Mouse (Mus musculus) gonadal fat pad, adult 2 months (tissue): ENCODE data around the gene Ccnl2. TPM values are rescaled to one million over a fixed set of nuclear protein-coding genes. Genes with fewer than 3 reads are reported as not detected.

Experiments used
- DNase-seq: peaks from one replicate; pipeline ENCODE4 v3.0.0-alpha.2; 2012; ENCODE audit warnings: low read depth
- polyA plus RNA-seq: library from polyadenylated mRNA; depleted of rRNA; stranded (reverse); fragments of >200 nt; gene quantifications from 2 replicates; pipeline ENCODE4 v1.2.3, GENCODE M21; 2012; rRNA removed

Gene Ccnl2
- polyA plus RNA-seq, 1 experiment, result 69.3 TPM

DNA sequence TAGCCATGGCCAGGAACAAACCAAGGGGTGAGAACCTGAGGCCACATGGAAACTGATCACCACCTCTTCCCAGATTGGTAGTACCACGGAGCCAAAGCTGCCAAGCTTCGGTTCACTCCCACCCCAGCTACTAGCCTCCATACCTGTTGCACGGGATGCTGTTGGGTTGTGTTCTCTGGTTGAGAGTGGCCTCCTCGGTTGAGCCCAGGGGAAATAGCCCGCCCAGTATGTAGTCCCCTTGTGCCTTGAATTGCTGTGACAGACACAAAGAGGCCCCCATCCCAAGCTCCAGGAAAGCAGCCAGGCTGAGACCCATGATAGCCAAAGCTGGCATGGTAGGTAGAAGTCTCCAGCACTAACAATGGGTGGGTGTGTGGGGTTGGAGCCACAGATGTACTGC lies 50.7 kb downstream of the Ccnl2 start, which contains the start of gene Tas1r3:
Tas1r3 (minus strand) TSS at position 362 of the 400 bp plus-strand sequence.
- DNase-seq, result no peak

DNA sequence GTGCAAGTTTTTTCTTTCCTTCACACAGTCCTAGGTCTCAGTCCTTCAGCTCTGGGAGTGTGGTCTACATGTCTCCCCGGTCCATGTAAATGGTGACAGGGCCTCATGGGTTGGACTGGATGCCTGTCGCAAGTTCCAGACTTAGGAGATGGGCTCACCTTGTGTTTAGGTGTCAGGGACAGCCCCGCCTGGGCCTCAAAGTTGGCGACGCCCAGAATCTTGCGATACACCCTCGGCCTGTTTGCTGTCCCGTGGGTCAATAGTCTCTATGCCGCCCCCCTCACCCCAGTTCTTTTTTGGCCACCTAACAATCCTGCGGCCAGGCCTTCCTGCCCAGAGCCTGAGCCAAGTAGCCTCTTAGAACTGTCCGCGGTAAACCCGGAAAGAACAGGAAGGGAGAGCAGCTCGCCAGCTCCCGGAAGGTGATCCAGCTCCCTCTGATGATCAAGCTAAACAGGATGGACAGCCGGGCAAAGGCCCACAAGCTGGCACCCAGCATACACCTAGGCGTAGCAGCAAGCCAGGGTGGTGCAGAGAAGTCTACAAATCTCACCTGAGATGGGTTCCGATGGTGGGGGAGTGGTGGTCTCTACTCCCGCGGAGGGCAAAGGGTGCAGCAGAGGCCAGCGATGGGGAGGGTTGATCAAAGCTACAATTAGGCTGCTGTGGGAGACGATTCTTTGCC lies 56.5 kb downstream of the Ccnl2 start:
- no peak for DNase-seq

DNA sequence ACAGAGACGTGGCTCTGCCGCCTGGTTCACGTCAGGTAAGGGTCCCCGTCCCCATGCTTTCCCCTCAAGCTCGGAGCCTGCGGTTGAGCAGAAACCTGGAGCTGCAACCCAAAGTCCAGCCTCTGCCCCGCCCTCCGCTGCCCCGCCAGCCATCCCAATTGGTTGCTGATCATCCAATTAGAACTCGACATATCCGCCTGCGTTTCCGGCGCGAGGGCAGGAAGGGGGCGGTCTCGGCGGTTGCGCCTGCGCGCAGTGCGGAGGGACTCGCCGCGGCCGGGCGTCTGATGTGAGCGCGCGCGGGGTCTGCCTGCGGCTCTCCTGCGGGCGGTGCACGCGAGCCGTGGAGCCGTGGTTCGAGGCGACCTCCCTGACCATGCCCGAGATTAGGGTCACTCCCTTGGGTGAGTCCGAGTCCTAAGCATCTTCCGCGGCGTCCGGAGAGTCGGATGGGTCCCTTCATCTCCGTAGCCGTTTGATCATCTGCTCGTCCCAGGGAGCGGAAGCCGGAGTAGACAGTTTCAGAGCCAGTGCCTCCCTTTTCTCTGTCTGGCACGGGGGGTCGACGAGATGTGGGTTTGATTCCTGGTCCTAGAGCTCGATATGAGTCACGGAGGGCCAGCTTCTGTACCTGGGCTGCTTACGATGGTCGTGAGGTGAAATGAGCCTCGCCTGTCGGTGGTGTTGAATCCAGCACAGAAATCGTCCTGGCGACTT lies 57.2 kb downstream of the Ccnl2 start, which contains the start of the genes Cptp and Ints11:
Cptp (minus strand) TSS at position 124 of the 717 bp plus-strand sequence.
Ints11 (plus strand) TSS at position 230 of the 717 bp plus-strand sequence.
- no peak for DNase-seq

DNA sequence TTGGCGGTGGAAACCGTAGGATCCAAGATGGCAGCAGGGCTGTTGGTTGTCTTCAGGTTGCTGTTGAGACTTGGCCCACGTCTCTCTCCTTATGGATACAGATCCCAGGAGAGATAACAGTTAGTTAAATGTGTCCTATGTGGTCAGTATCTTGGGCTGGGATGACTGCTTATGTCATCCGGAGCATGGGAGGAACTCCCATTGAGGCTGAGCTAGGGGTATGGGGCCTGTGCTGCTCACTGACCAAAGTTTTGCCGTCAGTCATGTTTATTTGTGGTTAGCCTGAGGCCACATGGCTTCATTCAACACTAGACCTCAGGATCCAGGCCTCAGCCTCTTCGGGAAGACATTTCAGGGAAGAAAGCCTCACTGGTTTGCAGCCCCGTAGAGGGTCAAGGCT lies 59.1 kb downstream of the Ccnl2 start:
- DNase-seq, result no peak

Other genes starting within 250 kb of the Ccnl2 start
- 29.2 and 40.0 TPM in 2 replicates for gene Slc35e2, start 211.1 kb upstream of the Ccnl2 start, polyA plus RNA-seq
- 17.2 and 26.3 TPM in 2 replicates for gene Cdk11b, start 187.6 kb upstream of the Ccnl2 start, polyA plus RNA-seq
- gene Gm10563, start 167.1 kb upstream of the Ccnl2 start, polyA plus RNA-seq, result not detected in 2 replicates
- 58.9 and 64.6 TPM in 2 replicates for gene Mmp23, start 159.1 kb upstream of the Ccnl2 start, polyA plus RNA-seq
- gene Mib2, start 143.3 kb upstream of the Ccnl2 start, polyA plus RNA-seq, result 52.9 TPM in 2 replicates
- 35.3 and 39.7 TPM in 2 replicates for gene Fndc10, start 118.1 kb upstream of the Ccnl2 start, polyA plus RNA-seq
- 105 and 122 TPM in 2 replicates for gene Ssu72, start 107.7 kb upstream of the Ccnl2 start, polyA plus RNA-seq
- 0.98 and 1.2 TPM in 2 replicates for gene Tmem240, start 77.7 kb upstream of the Ccnl2 start, polyA plus RNA-seq
- 52.8 and 68.3 TPM in 2 replicates for gene Atad3a, start 51.4 kb upstream of the Ccnl2 start, polyA plus RNA-seq
- 21.2 and 28.0 TPM in 2 replicates for gene Vwa1, start 37.8 kb upstream of the Ccnl2 start, polyA plus RNA-seq
- gene Tmem88b, start 26.6 kb upstream of the Ccnl2 start, polyA plus RNA-seq, result 2.4 and 4.7 TPM in 2 replicates
- gene Ankrd65, start 22.1 kb upstream of the Ccnl2 start, polyA plus RNA-seq, result 1.9 and 2.6 TPM in 2 replicates
- gene Mrpl20, start 9.6 kb upstream of the Ccnl2 start, polyA plus RNA-seq, result 71.2 and 101 TPM in 2 replicates
- gene Aurkaip1, start 18.8 kb downstream of the Ccnl2 start, polyA plus RNA-seq, result 122 and 145 TPM in 2 replicates
- gene Mxra8, start 27.2 kb downstream of the Ccnl2 start, polyA plus RNA-seq, result 156 and 190 TPM in 2 replicates
- 124 and 139 TPM in 2 replicates for gene Dvl1, start 34.9 kb downstream of the Ccnl2 start, polyA plus RNA-seq
- 0.34 and 0.43 TPM in 2 replicates for gene Tas1r3, start 50.9 kb downstream of the Ccnl2 start, polyA plus RNA-seq
- gene Cptp, start 57.0 kb downstream of the Ccnl2 start, polyA plus RNA-seq, result 30.8 and 31.0 TPM in 2 replicates
- 33.7 and 36.5 TPM in 2 replicates for gene Ints11, start 57.1 kb downstream of the Ccnl2 start, polyA plus RNA-seq
- 44.0 and 49.9 TPM in 2 replicates for gene Pusl1, start 79.3 kb downstream of the Ccnl2 start, polyA plus RNA-seq
- gene Acap3, start 79.3 kb downstream of the Ccnl2 start, polyA plus RNA-seq, result 27.7 and 28.2 TPM in 2 replicates
- 47.7 and 53.3 TPM in 2 replicates for gene Ube2j2, start 131.3 kb downstream of the Ccnl2 start, polyA plus RNA-seq
- gene C1qtnf12, start 149.8 kb downstream of the Ccnl2 start, polyA plus RNA-seq, result 131 and 135 TPM in 2 replicates
- gene B3galt6, start 180.2 kb downstream of the Ccnl2 start, polyA plus RNA-seq, result 8.8 and 9.6 TPM in 2 replicates
- 119 and 131 TPM in 2 replicates for gene Sdf4, start 180.4 kb downstream of the Ccnl2 start, polyA plus RNA-seq
- gene Tnfrsf4, start 201.4 kb downstream of the Ccnl2 start, polyA plus RNA-seq, result 3.5 and 3.8 TPM in 2 replicates
- 3.5 and 3.6 TPM in 2 replicates for gene Tnfrsf18, start 213.7 kb downstream of the Ccnl2 start, polyA plus RNA-seq
- 17.0 and 21.7 TPM in 2 replicates for gene Ttll10, start 246.9 kb downstream of the Ccnl2 start, polyA plus RNA-seq